Mouse (Mus musculus): ENCODE measurements around the gene 1190002N15Rik.
A peak's percentile ranks its signal among the peaks of the same experiment; 100 is the strongest.

The 1190002N15Rik gene

DNA sequence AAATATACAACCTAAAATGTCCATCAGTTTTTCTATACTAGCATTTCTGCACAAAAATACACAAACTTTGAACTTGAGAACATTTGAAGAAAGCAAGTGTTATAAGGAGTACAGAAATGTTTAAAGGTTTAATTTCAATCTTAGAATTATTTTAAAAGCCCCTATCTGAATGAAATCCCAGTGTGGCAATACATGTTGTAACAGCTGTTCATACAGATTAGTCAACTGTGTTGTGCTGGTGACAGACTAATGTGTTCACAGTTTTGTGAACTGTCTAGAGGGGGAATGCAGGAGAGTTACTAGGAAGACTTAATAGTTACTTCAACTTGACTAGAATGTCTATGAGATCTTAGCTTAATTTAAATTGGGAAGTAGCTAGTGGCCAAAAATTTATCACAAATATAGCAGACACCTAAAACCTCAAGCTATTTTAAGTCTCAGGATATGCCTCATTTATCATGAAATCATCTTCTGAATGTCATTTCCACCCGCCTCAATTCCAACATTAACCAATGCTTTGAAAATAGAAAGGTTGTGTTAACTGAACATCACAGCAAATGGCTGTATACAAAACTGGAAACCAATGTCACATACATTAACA is 8.6 kb downstream of the 1190002N15Rik start:
- DNase-seq = no peak

DNA sequence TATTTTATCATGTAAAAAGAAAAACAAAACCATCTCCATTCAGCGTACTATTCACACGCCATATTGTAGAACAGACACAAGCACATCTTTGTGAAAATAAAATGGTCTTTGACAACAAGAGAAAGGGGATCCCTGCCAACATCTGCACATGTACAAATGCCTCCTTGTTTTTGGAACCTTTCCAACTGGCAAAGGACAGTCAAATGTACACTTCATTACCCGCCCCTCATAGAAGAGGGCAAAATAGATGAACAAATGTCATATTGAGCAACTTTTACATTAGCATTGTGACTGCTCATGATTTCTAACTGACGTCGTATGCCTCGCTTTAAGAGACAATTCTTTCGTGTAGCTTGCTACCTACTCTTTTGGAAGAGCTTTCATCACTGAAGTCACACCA is 11.4 kb downstream of the 1190002N15Rik start:
- peak; percentile 38 for DNase-seq

DNA sequence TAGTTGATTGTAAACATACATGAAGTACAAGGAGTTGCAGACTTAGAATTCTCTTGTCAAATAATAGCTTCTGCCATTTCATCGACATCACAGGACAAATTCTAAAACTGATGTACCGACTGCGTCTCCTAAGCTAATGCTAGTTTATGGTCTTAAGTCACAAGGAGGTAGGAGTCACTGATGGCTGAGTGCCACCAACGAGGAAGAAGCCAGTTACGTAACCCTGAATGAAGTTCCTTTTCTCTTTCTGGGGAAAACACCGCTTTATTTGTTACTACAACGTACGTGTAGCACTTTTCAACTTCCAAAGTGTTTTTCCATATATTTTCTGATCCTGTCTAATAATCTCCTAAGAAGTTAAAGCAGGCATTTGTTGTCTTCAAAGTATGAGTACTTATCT is 25.6 kb downstream of the 1190002N15Rik start:
- peak; percentile 22 for DNase-seq

DNA sequence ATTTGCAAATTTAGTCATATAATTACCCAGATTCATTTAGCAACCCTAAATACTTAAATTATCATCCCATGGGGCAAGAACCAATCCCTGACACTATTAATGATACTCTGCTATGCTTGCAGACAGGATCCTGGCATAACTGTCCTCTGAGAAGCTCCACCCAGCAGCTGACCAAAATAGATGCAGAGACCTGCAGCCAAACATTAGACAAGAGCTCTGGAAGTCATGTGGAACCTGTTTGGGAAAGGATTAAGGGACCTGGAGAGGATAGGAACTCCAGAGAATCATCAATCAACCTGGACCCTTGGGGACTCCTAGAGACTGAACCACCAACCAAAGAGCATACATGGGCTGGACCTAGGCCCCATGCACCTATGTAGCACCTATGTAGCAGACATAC is 26.7 kb downstream of the 1190002N15Rik start:
- DNase-seq = no peak

DNA sequence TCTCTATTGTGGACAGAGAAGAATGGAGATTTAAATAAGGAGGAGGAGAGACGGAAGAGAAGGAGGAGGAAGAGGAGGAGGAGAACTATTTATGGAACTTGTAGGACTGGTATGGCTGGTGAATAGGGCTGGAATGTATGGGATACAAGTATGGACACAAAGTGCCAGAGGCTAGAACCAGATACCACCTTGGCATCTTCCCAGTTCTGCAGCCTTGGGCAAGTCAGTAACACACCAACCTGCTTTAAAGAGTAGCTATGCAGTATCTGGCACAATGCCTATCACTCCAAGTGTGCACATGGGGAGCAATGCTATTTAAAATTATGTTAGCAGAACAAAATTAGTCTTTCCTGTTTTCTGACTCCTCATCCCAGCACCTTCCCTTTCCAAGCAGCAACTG is 30.9 kb downstream of the 1190002N15Rik start:
- no peak for DNase-seq

DNA sequence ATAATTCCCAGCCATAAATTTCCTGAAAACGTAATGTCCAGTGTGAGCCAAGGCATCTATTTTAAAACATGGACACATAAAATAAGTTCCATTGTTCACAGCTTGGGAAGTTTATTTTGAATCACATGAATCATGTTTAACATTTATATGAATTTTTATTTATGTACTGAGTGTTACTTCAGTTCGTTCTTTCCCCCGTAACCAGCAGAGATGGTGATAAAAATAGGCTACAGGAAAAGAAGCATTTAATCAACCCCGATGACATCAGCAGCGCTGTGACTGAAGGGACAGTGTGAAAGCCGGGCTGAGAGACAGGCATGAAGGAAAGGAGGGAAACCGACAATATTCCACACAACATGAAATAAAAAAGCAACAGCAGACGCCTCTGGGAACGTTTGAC is 46.4 kb downstream of the 1190002N15Rik start:
- no peak for DNase-seq

DNA sequence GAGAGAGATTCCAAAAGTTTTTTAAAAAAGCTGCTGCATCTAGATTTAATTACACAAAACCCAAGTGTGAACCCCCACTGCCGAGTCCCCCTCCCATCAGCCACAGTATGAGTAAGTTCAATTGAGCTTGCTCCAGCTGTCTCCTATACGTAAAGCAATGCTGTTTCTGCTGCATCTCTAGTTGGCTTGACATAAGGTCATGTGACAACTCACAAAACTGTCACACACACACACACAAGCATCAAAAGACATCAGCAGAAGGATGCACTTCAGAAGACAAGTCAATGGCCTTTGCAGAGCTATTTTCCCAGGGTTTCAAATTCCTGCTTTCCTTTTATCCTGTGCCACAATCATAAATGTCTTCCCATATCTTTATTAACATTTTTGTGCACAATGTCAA is 49.9 kb downstream of the 1190002N15Rik start:
- DNase-seq = no peak

DNA sequence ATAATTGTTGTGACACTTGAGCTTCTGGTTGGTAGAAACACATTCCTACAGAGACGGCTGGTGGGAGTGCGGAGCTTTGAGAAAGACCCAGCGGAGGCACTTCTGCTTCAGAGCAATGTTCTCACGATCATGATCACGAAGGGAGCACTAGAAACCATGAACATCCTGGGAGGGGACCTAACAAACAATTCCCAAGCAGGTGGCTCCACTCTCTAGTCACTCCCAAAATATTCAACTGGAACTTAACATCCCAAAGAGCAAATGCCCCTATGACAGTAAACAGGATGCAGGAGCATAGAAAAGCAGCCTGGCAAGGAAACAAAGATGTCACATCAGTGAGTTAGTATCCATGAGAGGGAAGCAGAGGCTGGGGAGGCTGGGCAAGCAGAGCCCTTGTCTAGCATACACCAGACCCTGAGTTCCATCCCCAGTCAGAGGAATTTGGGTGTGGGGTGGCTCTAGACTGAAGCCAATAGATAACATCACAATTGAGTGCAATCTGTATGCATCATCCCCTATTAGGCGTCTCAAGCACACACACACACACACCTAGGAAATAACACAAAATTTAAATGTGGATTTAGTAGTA is 54.5 kb downstream of the 1190002N15Rik start:
- DNase-seq = no peak

DNA sequence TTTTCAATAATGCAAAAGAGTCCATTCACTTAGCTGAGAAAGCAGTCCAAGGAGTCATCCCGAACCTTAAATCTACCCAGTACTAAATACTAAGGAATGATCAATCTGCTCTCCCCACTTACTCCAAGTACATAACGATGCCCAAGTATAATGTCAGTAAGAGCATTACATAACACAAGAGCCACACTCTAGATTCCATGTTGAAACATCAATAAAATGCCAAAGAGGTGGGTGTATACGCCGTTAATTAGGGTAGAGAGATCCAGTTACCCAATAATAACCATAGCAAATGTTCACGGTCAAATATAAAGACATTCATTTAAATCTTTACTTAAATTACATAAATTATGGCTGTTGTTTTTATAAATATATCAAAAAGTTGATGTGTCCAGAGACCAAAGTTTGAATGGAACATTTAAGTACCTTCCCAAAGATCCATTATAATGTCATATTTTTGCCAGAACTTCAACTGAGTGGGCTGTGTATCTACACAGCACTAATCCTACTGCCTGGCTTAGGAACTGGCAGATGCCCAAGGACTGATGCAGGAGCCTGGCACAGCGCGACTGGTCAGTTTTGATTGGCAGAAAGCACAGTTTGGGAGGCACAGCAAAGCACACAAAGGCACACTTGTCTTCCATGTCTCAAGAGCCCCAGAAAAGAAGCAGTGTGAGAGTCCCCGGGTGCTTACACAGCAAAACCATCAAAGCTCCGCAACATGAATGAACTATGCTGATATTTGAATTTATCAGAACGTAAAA is 55.5 kb downstream of the 1190002N15Rik start:
- DNase-seq = peak; percentile 90

DNA sequence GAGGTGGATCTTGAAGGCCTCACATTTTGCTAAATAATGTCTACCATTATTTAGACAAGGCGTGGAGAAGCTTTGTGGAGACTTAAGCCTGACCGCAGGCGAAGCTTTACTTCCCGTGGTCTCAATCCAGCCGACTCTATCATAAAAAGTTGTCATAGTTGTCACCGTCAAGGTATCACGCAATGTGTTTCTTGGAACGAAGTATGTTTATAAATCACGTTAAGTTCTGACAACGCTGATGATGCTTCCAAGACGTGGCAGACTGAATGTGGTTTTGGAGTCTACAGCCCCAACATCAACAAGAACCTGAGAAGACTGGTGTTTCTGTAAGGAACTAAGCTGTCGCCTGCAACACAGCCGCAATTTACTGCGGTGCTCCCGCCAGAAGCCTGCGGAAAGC is 56.8 kb downstream of the 1190002N15Rik start:
- DNase-seq = no peak

DNA sequence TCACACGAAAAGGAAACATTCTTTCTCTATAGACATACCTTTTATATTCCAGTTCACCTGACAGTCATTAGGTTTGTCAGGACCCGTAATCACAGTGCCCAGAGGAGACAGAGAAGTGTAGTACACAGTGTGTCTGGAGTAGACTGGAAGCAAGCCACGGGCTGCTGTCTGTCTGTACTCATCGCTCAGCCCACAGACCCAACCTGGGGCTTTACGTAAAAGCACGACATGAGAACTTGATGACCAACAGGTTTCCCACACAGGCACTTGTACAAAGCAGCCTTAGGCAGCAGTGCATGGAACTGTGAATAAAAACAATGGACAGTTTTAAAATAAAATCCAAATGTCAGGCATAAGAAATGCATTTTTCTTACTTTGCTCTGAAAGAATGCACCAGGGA is 58.5 kb downstream of the 1190002N15Rik start:
- DNase-seq = no peak

DNA sequence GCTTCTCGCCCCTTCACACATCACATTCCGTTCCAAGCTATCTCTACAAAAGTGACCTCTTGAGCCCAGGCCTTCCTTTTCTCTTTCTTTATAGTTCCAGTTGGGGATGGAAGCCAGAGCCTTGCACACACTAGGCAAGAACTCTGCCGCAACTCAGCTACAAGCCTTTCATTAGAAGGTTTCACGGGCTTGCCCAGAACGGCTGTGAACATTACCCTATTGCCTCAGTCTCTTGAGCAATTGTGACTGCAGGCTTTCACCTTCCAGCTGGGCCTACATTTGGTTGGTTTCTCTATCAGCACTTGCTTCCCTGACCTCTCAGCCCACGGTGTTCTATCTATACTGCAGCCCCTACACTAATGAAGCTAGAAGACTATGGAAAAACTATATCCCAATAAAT is 58.9 kb downstream of the 1190002N15Rik start:
- no peak for DNase-seq

DNA sequence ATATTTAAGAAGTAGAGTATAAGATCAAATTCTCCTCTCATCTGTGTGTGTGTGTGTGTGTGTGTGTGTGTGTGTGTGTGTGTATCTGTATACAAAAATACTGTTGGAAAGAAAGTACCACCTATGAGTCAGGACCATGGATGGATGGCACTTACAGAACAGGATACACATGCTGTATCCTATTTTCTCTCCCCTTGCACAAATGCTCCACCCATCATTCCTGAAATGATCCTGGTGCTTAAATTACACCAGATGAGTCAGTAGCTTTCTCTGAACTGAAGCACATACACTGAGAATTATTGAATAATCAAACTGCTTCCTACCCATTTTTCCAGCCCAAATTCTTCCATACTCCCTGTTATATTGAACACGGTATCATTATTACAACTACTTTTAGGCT is 61.9 kb downstream of the 1190002N15Rik start:
- no peak for DNase-seq

DNA sequence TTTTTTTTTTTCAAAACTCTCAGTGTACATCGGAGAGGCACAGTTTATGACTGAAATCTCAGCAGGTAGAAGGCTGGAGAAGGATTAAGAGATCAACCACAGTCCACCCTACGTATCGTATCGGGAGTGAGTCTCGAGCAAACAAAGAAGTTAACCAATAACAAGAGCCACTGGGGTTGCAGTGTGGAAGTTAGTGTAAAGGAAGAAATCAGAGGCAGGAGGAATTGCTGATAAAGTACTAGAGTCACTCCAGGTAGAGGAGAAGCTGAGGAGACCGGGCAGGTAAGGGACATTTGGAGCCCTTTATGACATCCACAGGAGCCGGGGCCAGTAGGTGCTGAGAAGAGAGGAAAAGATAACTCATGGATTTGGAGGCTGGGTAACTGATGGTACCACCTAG is 64.0 kb downstream of the 1190002N15Rik start:
- DNase-seq = no peak

DNA sequence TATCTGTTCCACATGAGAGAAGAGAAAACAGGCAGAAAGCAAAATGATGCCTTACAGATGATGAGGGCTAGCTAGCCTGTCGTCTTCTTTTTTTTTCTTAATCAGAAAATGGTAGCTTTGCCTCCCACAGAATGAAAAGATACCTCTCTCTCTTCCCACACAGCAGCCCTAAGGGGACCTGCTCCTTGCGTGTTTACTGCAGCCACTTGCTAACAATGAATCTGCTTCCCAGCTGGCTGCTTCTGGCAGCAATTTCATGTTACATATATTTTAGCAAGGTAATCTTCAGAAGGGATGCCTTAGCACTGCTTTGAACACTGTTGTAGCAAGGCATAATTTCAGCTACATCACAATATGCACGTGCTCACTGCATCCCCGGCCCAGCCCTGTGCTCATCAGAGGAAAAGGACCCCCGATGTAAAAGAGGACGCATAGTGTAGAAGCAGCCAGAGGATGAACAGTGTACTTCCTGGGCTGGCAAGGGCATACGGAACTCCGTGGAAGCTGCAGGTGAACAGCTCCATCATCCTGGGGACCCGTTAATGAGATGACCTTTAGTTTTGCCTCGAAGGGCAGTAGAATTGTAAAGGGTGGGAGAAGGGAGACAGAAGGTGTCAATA is 64.8 kb downstream of the 1190002N15Rik start:
- no peak for DNase-seq

DNA sequence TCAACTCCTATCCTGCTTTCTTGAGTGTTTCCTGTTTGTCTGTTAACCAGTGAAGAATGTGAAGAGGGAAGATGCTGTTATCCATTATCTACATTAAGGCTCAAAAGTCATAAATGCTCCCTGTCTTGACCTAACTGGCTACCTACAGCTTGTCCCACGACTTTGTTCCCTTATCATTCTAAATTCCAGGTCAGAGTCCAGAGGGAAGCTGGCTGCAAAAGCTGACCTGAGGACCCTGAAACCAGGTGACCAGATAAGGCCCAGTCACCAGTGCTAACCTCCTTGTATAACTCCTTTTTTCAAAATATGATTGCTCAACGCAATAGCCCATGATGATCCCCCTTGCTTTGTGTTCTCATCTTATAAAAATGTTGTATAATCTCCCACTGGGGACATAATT is 66.4 kb downstream of the 1190002N15Rik start:
- no peak for DNase-seq
